Mouse (Mus musculus): ENCODE measurements at regions not wholly inside any gene's neighbourhood (a gene's known extent, or its start where the extent isn't known, plus 50 kb on each side); places are given as distances from the start of the nearest gene placed in this dataset.

DNA sequence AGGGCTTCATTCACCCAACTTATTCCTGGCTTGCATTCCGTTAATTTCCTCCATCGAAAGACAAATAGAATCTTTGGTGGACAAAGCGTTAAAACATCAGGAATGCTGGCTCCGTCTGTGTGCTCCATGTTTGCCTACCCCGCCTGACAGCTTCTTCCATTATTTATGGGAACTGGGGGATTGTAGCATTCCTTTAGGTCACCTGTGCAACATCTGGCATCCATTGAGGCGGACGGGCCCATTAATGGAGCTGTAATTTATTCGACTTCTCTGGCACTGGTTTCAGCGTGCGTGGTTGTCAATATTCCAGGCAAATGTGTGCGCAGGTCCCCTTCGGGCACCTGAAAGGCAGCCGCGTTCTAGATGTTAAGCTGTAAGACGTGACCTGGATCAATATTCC is 196.9 kb downstream of the Thbs2 start:
- DNase-seq (ENCODE audit: low read depth, low spot score), result no peak

DNA sequence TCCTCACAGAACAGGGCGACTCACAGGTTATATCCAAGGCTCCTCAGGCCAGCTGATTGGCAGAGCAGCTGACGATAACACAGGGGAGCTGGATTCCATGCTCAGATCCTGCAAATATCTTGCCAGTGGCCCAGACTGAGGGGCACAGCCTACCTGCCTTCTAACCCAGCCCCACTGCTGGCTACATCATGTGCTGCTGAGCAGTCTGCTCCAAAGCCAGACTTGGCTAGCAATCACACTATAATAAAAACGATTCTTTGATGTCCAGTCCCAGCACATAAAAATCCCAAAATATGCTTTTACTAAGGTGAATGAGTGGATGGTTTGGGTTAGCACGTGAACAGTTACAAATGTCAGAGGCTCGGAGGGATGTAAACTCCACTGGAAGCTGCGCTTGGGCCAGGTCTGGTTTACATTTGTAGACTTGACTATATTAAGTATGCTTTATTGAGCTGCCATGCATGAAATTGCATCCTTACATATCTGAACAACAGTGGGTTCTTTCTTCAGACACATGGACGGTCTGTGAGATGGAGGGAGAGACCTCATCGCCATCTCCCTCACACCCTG is 200.2 kb downstream of the Thbs2 start:
- no peak for DNase-seq (ENCODE audit: low read depth, low spot score)

DNA sequence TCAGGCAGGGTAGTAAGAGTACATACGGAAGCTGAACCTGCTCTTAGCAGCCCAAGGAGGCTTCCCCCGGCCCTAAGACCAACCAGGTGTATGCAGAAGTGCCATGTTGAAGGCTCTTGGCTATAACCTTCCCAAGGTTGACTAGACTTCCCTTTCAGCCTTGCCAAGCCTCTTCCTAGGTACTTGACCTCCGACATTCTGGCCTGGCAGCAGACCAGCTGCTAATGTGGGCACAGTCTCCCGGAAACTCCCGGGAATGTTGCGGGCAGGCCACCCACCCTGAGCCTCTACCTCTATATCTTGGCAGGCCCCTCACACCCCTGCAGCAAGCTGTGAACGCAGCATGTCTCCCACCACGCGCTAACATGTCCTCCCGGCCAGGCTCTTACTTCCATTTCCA is 201.1 kb downstream of the Thbs2 start:
- no peak for DNase-seq (ENCODE audit: low read depth, low spot score)

DNA sequence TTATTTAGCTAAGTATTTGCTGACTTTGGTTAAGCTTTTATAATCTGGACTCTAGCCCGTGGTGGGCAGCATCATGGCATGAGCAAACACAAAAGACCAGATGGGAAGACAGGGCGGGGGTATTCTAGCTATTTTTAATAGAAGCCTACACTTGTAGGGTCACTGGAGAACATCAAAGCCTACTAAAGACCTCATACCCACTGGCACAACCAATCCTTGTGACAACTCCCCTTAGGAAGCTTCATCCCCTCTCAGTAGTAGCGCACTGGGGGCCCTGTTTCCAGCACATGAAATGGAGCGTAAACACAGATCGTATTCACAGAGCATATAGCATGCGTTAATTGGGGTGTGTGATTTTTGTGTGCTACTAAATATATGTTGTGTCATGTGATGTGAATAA is 202.4 kb downstream of the Smoc2 start:
- no peak for DNase-seq (ENCODE audit: low read depth, low spot score)

DNA sequence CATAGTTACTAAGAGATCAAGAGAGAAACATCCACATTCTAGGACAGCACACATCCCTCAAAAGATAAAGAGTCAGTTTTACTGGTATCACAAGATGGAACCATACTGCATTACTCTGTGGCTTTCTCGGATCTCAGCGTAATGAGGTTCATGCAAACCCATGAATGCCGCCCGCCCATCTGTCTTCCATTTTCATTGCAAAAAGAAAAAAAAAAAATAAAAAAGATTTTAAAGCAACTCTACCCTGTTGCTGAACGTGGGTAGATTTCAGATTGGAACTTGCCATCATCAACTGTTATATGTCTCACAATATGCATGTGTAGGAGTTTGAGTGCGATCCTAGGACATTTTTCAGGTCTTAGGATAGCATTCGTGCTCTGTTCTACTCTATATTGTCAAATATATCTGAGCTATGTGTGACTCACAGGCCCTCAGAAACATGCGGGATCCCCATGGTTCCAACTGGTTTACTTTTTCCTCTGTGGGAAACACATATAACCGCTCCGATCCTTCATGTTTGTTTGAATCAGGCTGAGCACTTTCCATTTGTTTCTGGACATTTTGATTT is 199.7 kb downstream of the Smoc2 start:
- DNase-seq (ENCODE audit: low read depth, low spot score), result no peak

DNA sequence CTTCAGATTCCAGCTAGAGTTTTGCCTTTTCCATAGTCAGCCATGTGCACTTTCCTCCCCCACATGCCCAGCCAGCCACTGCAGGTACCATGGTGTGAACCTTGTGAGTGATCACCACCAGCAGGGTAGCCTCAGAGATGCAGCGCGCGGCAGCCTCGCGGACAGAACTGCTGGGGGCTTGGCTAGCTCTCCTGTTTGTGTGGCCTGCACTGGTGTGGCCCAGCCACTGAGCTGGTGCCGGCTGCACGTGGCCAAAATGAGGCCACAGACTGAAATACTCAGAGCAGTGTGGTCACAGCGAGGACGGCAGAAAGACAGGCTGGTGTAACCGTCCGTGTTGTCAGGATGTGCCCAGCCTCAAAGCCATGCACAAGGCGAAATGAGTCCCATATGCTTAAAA is 197.4 kb downstream of the Smoc2 start:
- DNase-seq (ENCODE audit: low read depth, low spot score), result no peak

DNA sequence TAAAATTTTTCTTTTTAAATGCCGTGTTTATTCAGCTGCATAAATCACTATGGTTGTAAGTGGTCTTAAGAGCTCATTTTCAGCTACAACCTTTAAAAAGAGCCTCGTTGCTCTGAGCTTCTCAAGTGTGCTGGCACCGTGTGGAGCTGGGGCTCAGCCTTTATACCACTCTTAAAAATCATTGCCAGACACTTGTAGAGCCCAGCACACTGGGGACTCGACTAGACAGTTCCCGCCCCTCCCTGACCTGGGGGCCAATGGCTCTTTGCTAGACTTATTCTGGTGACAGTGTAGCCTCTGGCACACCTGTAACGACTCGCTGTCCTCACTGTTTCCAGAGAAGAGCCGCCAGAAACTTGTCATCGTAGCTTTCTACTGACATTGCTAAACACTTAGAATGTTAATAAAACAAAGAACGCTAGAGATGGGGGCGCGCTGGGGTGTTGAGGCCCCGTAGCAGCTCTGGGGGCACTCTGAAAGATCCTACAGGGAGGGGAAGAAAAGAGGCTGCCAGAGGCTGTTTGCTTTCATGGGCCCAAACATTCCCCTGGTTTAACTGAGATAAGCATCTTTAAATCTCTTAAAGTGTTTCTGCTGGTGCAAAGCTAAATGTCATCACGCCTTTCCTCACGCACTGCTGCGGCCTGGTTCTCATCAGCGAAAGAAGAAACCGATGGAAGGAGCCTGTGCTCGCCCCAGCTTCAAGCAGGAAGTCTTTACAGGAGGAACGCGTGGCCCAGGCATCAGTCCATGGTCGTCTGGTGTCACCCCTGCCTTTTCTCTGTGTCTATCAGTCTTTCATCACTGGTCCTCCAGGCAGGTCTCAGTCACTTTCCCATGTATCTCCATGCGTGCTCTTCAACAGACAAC is 196.7 kb downstream of the Smoc2 start:
- DNase-seq (ENCODE audit: low read depth, low spot score), result no peak

DNA sequence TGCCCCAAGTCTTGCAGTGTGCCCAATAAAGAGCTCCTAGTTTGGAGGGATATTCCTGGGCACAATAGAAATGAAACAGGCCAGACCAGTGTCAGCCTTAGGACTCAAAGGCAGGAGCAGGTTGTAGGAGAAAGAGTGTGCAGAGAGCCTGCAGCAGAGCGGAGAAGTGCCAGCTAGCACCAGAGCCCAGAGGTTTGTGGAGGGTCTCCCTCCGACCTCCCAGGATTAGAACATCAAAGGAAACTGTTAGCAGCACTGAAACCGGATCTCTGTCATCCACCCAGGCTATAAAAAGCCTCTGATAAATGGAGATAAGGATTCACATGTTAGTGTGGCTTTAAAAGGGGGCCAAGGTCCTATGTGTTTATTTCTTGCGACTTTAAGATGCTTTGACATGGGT is 196.0 kb downstream of the Smoc2 start:
- DNase-seq (ENCODE audit: low read depth, low spot score), result no peak

DNA sequence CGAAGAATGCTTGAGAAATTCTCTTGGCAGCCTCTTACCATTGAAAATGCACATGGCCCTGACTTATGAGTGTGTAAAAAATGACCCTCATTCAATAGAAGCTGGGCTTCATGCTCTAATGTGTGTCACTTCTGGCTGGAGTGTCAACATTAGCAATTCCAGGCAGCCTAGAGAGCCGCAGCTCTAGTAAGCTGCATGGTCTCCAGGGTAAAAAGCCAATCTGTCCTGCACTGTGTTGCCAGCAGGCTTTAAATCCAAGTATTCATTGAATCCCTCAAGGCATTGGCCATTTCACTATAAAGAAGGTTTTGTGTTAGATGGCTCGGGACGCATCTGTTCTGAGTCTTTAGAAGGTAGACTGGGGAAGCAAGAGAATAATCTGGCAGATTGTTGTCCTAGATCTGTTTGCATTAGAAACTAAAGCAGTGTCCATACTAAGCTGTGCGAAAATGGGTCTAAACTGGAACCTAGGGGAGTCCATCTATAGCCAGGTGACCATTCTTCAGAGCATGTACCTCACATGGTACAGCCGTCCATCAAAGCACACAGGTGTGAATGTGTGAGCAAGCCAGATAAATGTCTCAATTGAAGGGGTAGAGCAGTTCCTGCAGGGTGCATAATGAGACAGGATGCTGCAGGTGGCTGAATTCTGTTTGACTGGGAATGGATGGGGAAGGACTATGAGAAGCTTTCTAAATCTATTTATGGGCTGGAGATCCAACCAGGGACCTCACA is 189.6 kb downstream of the Smoc2 start:
- no peak for DNase-seq (ENCODE audit: low read depth, low spot score)

DNA sequence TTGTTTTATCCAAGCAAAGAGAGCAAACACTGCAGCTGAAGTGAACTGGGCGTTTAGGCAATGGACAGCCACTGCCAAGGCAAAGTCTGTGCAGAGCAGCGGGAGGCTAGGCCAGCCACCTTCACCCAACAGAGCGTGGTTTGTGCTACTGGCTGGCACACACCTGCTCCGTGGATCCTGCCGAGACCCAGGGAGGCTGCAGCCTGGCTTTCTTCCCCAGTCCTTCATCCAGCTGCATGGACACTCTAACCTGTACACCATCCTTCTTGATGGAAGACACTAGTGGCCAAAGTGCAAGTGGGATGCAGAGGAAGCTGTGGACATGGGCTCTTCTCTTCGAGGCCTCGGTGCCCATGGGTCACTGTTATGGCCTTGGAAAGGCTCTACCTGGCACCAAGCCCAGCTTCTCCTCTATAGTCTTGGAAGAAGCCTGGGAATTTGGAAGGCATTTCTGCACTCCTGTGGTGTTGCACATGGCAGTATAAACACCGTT is 176.0 kb downstream of the Smoc2 start:
- no peak for DNase-seq (ENCODE audit: low read depth, low spot score)

Measured in brain, embryonic 18.5 days (tissue).